Mouse (Mus musculus): ENCODE measurements at regions not wholly inside any gene's neighbourhood (a gene's known extent, or its start where the extent isn't known, plus 50 kb on each side); places are given as distances from the start of the nearest gene placed in this dataset.
A peak's percentile ranks its signal among the peaks of the same experiment; 100 is the strongest.
"Not testable (repeated sequence)": the region's sequence is repeated elsewhere in the genome, so short reads cannot be mapped to it uniquely, and the experiment has no call there.

GRCm38 (mm10) chr5:129256136-129256535 lies 159.6 kb downstream of the Adgrd1 start:
- no peak for DNase-seq (ENCODE audit: low spot score in 2 of 2)

- DNase-seq (ENCODE audit: low spot score in 2 of 2) = no peak
These were observed 160.7 kb downstream of the Adgrd1 start for GRCm38 (mm10) chr5:129257206-129257605.

- DNase-seq (ENCODE audit: low spot score in 2 of 2) = no peak
These were observed 164.1 kb downstream of the Adgrd1 start for GRCm38 (mm10) chr5:129260689-129261088.

GRCm38 (mm10) chr5:129263118-129263517 lies 166.6 kb downstream of the Adgrd1 start:
- peak in 1 of 2 experiments; percentile 31 for DNase-seq (ENCODE audit: low spot score in 2 of 2)

GRCm38 (mm10) chr5:129264363-129264762 lies 167.8 kb downstream of the Adgrd1 start:
- no peak for DNase-seq (ENCODE audit: low spot score in 2 of 2)

GRCm38 (mm10) chr5:129268456-129268855 lies 171.9 kb downstream of the Adgrd1 start:
- peak; percentile 35 to 55 for DNase-seq (ENCODE audit: low spot score in 2 of 2)

GRCm38 (mm10) chr5:129270051-129270472 lies 173.5 kb downstream of the Adgrd1 start:
- no peak for DNase-seq (ENCODE audit: low spot score in 2 of 2)

GRCm38 (mm10) chr5:129281406-129281805 lies 184.9 kb downstream of the Adgrd1 start:
- DNase-seq (ENCODE audit: low spot score in 2 of 2) = no peak

- no peak for DNase-seq (ENCODE audit: low spot score in 2 of 2)
These were observed 185.6 kb downstream of the Adgrd1 start for GRCm38 (mm10) chr5:129282133-129282532.

- no peak for DNase-seq (ENCODE audit: low spot score in 2 of 2)
These were observed 186.3 kb downstream of the Adgrd1 start for GRCm38 (mm10) chr5:129282826-129283225.

GRCm38 (mm10) chr5:129287481-129287880 lies 190.9 kb downstream of the Adgrd1 start:
- no peak for DNase-seq (ENCODE audit: low spot score in 2 of 2)

- not testable (repeated sequence) for DNase-seq (ENCODE audit: low spot score in 2 of 2)
These were observed 196.3 kb downstream of the Adgrd1 start for GRCm38 (mm10) chr5:129292821-129293220.

- DNase-seq (ENCODE audit: low spot score in 2 of 2) = not testable (repeated sequence)
These were observed 198.5 kb downstream of the Adgrd1 start for GRCm38 (mm10) chr5:129294861-129295542.

GRCm38 (mm10) chr5:129297657-129298349 lies 201.3 kb downstream of the Adgrd1 start:
- peak; percentile 45 to 49 for DNase-seq (ENCODE audit: low spot score in 2 of 2)

GRCm38 (mm10) chr5:129298646-129299455 lies 202.2 kb upstream of the Sfswap start:
- no peak for DNase-seq (ENCODE audit: low spot score in 2 of 2)

GRCm38 (mm10) chr5:129299456-129299765 lies 201.6 kb upstream of the Sfswap start:
- DNase-seq (ENCODE audit: low spot score in 2 of 2) = no peak

- no peak for DNase-seq (ENCODE audit: low spot score in 2 of 2)
These were observed 200.6 kb upstream of the Sfswap start for GRCm38 (mm10) chr5:129300423-129300822.

- DNase-seq (ENCODE audit: low spot score in 2 of 2) = no peak
These were observed 185.4 kb upstream of the Sfswap start for GRCm38 (mm10) chr5:129315626-129316025.

- DNase-seq (ENCODE audit: low spot score in 2 of 2) = peak in 1 of 2 experiments; percentile 37
These were observed 169.9 kb upstream of the Sfswap start for GRCm38 (mm10) chr5:129331094-129331523.

- DNase-seq (ENCODE audit: low spot score in 2 of 2) = no peak
These were observed 169.0 kb upstream of the Sfswap start for GRCm38 (mm10) chr5:129332014-129332413.

GRCm38 (mm10) chr5:129338511-129338910 lies 162.5 kb upstream of the Sfswap start:
- peak; percentile 52 to 77 for DNase-seq (ENCODE audit: low spot score in 2 of 2)

GRCm38 (mm10) chr5:129344038-129344437 lies 157.0 kb upstream of the Sfswap start:
- DNase-seq (ENCODE audit: low spot score in 2 of 2) = peak in 1 of 2 experiments; percentile 42
